Mouse (Mus musculus) stomach, postnatal 0 days (tissue): Measurements from ENCODE around the gene Kirrel3.

ENCODE experiments used
- CTCF ChIP-seq: IDR thresholded peaks from 2 replicates; pipeline ENCODE4 v1.5.1; 2016; ENCODE audit warnings: antibody characterized with exemption, low read depth, mild to moderate bottlenecking, moderate library complexity
- EP300 ChIP-seq: optimal IDR thresholded peaks from 2 replicates; pipeline ENCODE3; 2016; ENCODE audit warnings: antibody characterized with exemption

- TF ChIP-seq CTCF, result no peak
- TF ChIP-seq EP300, result no peak
Observed at GRCm38 (mm10) chr9:34887196-34887595, 401.5 kb downstream of the Kirrel3 start.
